Mouse (Mus musculus) central nervous system, embryonic 18 days (tissue): ENCODE measurements around the gene Gm49450. TPM values are rescaled to one million over a fixed set of nuclear protein-coding genes. Genes with fewer than 3 reads are reported as not detected.

Experiments used
- polyA plus RNA-seq: library from polyadenylated mRNA; depleted of rRNA; stranded (reverse); fragments of >200 nt; gene quantifications from 2 replicates; pipeline ENCODE4 v1.2.3, GENCODE M21; 2012; rRNA removed

Gene Gm49450
- 384 and 475 TPM in 2 replicates for polyA plus RNA-seq

DNA sequence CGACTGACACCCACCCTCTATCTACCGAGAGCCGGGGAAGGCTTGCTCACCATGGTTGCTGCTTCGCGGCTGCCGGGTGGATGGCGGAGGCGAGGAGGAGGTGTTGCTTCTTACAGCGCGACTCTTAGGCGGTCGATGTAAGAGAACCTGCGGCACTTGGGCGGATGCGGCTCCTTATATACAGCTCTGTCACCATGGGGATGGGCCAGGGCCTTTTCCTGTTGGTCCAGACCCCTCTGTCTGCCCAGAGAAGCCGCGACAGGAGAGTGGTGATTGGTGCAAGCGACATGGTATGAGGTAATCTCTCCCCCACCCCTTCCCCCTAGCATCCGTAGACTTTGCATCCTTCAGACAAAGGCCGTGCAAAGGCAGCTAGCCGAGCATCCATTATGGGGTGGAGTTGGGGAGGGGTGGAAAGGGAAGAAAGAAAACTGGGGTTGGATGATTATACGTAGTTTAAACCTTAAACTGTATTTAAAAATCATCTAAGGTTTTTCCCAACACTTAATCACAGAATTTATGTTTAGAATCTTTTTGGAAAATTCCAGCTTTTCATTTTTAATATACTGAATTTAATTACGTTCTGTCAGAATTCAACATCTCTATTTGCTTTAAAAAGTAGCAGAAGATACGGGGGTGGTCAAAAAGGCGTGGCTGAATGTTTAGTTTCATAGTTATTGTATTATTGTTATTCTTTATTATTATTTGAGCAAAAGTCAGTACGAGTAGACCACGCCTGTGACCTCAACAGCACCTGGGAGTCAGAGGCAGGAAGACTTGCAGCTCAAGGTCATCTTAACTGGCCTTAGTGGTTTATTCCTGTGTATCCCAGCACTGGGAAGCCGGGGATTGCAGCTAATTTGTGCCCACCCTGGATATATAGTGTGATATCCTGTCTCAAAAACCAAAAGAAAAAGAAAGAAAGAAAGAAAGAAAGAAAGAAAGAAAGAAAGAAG lies at the start of gene Gm49450, which contains the start of gene Tuba1a:
Gm49450 (minus strand) TSS at position 151 of the 956 bp plus-strand sequence.
Tuba1a (minus strand) TSS at position 303 of the 956 bp plus-strand sequence.

DNA sequence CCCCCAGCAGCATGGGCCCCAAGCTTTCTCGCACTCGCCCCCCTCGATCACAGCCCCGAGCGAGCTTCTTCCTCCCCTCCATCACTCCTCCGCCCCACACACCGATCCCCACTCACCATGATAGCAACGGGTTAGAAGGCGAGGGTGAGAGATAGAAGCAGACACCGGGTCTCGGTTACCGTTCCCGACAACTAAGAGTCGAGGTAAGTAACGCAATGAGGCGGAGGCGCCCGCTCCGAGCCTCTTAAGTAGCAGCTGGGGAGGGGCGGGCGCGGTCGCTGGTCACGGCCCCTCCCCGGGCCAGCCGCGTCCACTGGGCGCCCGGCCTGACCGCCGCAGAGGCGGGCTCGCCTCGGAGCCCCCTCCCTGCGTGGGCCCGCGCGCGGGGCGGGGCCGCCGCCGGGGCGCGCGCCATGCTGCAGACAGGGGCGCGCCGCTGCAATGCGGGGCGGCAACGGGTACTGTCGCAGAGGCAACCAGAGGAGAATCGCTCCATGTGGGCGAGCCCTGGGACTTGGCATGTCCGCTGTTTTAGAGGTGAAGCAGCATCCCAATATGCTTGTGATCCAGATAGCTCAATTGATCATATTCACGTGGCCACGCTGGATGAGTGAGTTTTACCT lies 19.0 kb downstream of the Gm49450 start, which contains the start of gene Tuba1b:
Tuba1b (minus strand) TSS at position 349 of the 623 bp plus-strand sequence.

GRCm38 (mm10) chr15:98917538-98918498 lies 35.5 kb downstream of the Gm49450 start, which contains the start of gene Lmbr1l:
TSS of gene Lmbr1l (minus strand) at chr15:98918231.

GRCm38 (mm10) chr15:98897928-98898800 lies 55.2 kb downstream of the Gm49450 start, which contains the start of gene Dhh:
TSS of gene Dhh (minus strand) at chr15:98898540.

GRCm38 (mm10) chr15:98893940-98894745 lies 59.2 kb downstream of the Gm49450 start, which contains the start of gene Rhebl1:
TSS of gene Rhebl1 (minus strand) at chr15:98894540.

Other genes with a start within 250 kb of the Gm49450 start
- 6.0 and 6.1 TPM in 2 replicates for gene Ccdc65, start 245.3 kb downstream of the Gm49450 start, polyA plus RNA-seq
- 3.0 and 6.1 TPM in 2 replicates for gene Fkbp11, start 225.4 kb downstream of the Gm49450 start, polyA plus RNA-seq
- gene Arf3, start 190.3 kb downstream of the Gm49450 start, polyA plus RNA-seq: 164 and 198 TPM in 2 replicates
- 0.35 and 1.4 TPM in 2 replicates for gene Wnt10b, start 175.4 kb downstream of the Gm49450 start, polyA plus RNA-seq
- 0.19 and 0.21 TPM in 2 replicates for gene Wnt1, start 163.7 kb downstream of the Gm49450 start, polyA plus RNA-seq
- gene Ddn, start 144.1 kb downstream of the Gm49450 start, polyA plus RNA-seq: 10.6 and 13.2 TPM in 2 replicates
- gene Prkag1, start 122.0 kb downstream of the Gm49450 start, polyA plus RNA-seq: 62.9 and 66.0 TPM in 2 replicates
- 21.3 and 24.1 TPM in 2 replicates for gene Kmt2d, start 82.3 kb downstream of the Gm49450 start, polyA plus RNA-seq
- 47.9 and 49.9 TPM in 2 replicates for gene Rhebl1, start 59.0 kb downstream of the Gm49450 start, polyA plus RNA-seq
- gene Dhh, start 55.0 kb downstream of the Gm49450 start, polyA plus RNA-seq: 0.39 and 1.5 TPM in 2 replicates
- 75.4 and 86.9 TPM in 2 replicates for gene Lmbr1l, start 35.3 kb downstream of the Gm49450 start, polyA plus RNA-seq
- 1,779 and 1,791 TPM in 2 replicates for gene Tuba1b, start 19.0 kb downstream of the Gm49450 start, polyA plus RNA-seq
- 10,267 and 11,281 TPM in 2 replicates for gene Tuba1a, start 152 bp upstream of the Gm49450 start, polyA plus RNA-seq
- 32.6 and 36.8 TPM in 2 replicates for gene Tuba1c, start 76.3 kb upstream of the Gm49450 start, polyA plus RNA-seq
- 7.2 and 58.2 TPM in 2 replicates for gene Prph, start 101.6 kb upstream of the Gm49450 start, polyA plus RNA-seq
- gene Troap, start 121.0 kb upstream of the Gm49450 start, polyA plus RNA-seq: 5.7 and 7.4 TPM in 2 replicates
- gene C1ql4, start 134.3 kb upstream of the Gm49450 start, polyA plus RNA-seq: 4.2 and 4.5 TPM in 2 replicates
- 0.54 and 0.68 TPM in 2 replicates for gene Dnajc22, start 139.6 kb upstream of the Gm49450 start, polyA plus RNA-seq
- 37.9 and 39.9 TPM in 2 replicates for gene Spats2, start 172.4 kb upstream of the Gm49450 start, polyA plus RNA-seq